Mouse (Mus musculus) yolk sac, embryonic 10.5 days (tissue): ENCODE results near the gene Bcl2l2.
A peak's percentile ranks its signal among the peaks of the same experiment; 100 is the strongest.

Experiments
- DNase-seq: peaks from one replicate; pipeline ENCODE4 v3.0.0-alpha.2; 2017; ENCODE audit warnings: low spot score

The Bcl2l2 gene

GRCm38 (mm10) chr14:54893651-54894181, 10.5 kb downstream of the Bcl2l2 start:
- peak; percentile 99 for DNase-seq

GRCm38 (mm10) chr14:54894296-54895151, 11.3 kb downstream of the Bcl2l2 start:
- DNase-seq: peak; percentile 72

GRCm38 (mm10) chr14:54897445-54897844, 14.3 kb downstream of the Bcl2l2 start:
- DNase-seq: no peak

GRCm38 (mm10) chr14:54900383-54900782, 17.2 kb downstream of the Bcl2l2 start:
- peak; percentile 66 for DNase-seq

- DNase-seq: no peak
These were observed 20.5 kb downstream of the Bcl2l2 start for GRCm38 (mm10) chr14:54903641-54904040.

GRCm38 (mm10) chr14:54908682-54909081, 25.5 kb downstream of the Bcl2l2 start:
- no peak for DNase-seq

- no peak for DNase-seq
These were observed 29.1 kb downstream of the Bcl2l2 start for GRCm38 (mm10) chr14:54912109-54912850.

GRCm38 (mm10) chr14:54912886-54913285, 29.7 kb downstream of the Bcl2l2 start, which contains the start of gene Slc22a17:
TSS of gene Slc22a17 (minus strand) at chr14:54913132.
- peak; percentile 79 for DNase-seq

- no peak for DNase-seq
These were observed 30.2 kb downstream of the Bcl2l2 start for GRCm38 (mm10) chr14:54913343-54913742.

GRCm38 (mm10) chr14:54920076-54920685, 37.0 kb downstream of the Bcl2l2 start:
- no peak for DNase-seq

GRCm38 (mm10) chr14:54924641-54925348, 41.6 kb downstream of the Bcl2l2 start:
- peak; percentile 29 for DNase-seq

GRCm38 (mm10) chr14:54925349-54926342, 42.5 kb downstream of the Bcl2l2 start, which contains the start of gene Efs:
TSS of gene Efs (minus strand) at chr14:54926126.
- DNase-seq: peak; percentile 51

GRCm38 (mm10) chr14:54926401-54927158, 43.4 kb downstream of the Bcl2l2 start:
- peak; percentile 77 for DNase-seq

GRCm38 (mm10) chr14:54927296-54927695, 44.1 kb downstream of the Bcl2l2 start:
- no peak for DNase-seq

GRCm38 (mm10) chr14:54929801-54930200, 46.6 kb downstream of the Bcl2l2 start:
- DNase-seq: no peak

- DNase-seq: no peak
These were observed 47.3 kb downstream of the Bcl2l2 start for GRCm38 (mm10) chr14:54930431-54930830.

- DNase-seq: no peak
These were observed 49.5 kb downstream of the Bcl2l2 start, which contains the start of gene Il25 for GRCm38 (mm10) chr14:54932645-54933150. TSS of gene Il25 (plus strand) at chr14:54932695.

- no peak for DNase-seq
These were observed 53.0 kb downstream of the Bcl2l2 start, which contains the start of gene Cmtm5 for GRCm38 (mm10) chr14:54935904-54936830. TSS of gene Cmtm5 (plus strand) at chr14:54936261.
